Mouse (Mus musculus): Measurements from ENCODE around the gene Cabp2.

Gene Cabp2

GRCm38 (mm10) chr19:4083826-4084225, 2.4 kb downstream of the Cabp2 start:
- DNase-seq: no peak

- no peak for DNase-seq
These were observed 3.6 kb downstream of the Cabp2 start for GRCm38 (mm10) chr19:4084984-4085383.

- no peak for DNase-seq
These were observed 4.8 kb downstream of the Cabp2 start for GRCm38 (mm10) chr19:4086156-4086555.

- no peak for DNase-seq
These were observed 5.7 kb downstream of the Cabp2 start for GRCm38 (mm10) chr19:4087090-4087489.

GRCm38 (mm10) chr19:4088146-4088545, 6.8 kb downstream of the Cabp2 start:
- no peak for DNase-seq

GRCm38 (mm10) chr19:4089128-4089527, 7.8 kb downstream of the Cabp2 start:
- no peak for DNase-seq

GRCm38 (mm10) chr19:4090446-4090845, 9.1 kb downstream of the Cabp2 start:
- DNase-seq: no peak

- no peak for DNase-seq
These were observed 10.0 kb downstream of the Cabp2 start for GRCm38 (mm10) chr19:4091383-4091782.

GRCm38 (mm10) chr19:4092750-4093149, 11.4 kb downstream of the Cabp2 start:
- no peak for DNase-seq

GRCm38 (mm10) chr19:4093772-4094171, 12.4 kb downstream of the Cabp2 start:
- no peak for DNase-seq

GRCm38 (mm10) chr19:4094348-4094747, 13.0 kb downstream of the Cabp2 start:
- DNase-seq: no peak

- DNase-seq: no peak
These were observed 13.5 kb downstream of the Cabp2 start for GRCm38 (mm10) chr19:4094774-4095303.

- no peak for DNase-seq
These were observed 14.4 kb downstream of the Cabp2 start for GRCm38 (mm10) chr19:4095802-4096201.

- peak; percentile 98 for DNase-seq
These were observed 15.5 kb downstream of the Cabp2 start, which contains the start of gene Cdk2ap2 for GRCm38 (mm10) chr19:4096642-4097440. Gene Cdk2ap2, plus strand, starts transcription at chr19:4097182.

- DNase-seq: no peak
These were observed 16.1 kb downstream of the Cabp2 start for GRCm38 (mm10) chr19:4097441-4097825.

GRCm38 (mm10) chr19:4098426-4098825, 17.0 kb downstream of the Cabp2 start:
- DNase-seq: peak in 1 of 2 experiments; percentile 9

- DNase-seq: peak; percentile 95 to 97
These were observed 17.7 kb downstream of the Cabp2 start for GRCm38 (mm10) chr19:4099056-4099455.

- peak; percentile 70 for DNase-seq
These were observed 18.7 kb downstream of the Cabp2 start, which contains the start of gene Pitpnm1 for GRCm38 (mm10) chr19:4099837-4100717. Gene Pitpnm1, plus strand, starts transcription at chr19:4099998.

GRCm38 (mm10) chr19:4100718-4101261, 19.4 kb downstream of the Cabp2 start:
- peak; percentile 46 to 51 for DNase-seq

- no peak for DNase-seq
These were observed 20.1 kb downstream of the Cabp2 start for GRCm38 (mm10) chr19:4101466-4101865.

GRCm38 (mm10) chr19:4102049-4102448, 20.7 kb downstream of the Cabp2 start:
- DNase-seq: no peak

GRCm38 (mm10) chr19:4102626-4103025, 21.2 kb downstream of the Cabp2 start:
- no peak for DNase-seq

GRCm38 (mm10) chr19:4103294-4103693, 21.9 kb downstream of the Cabp2 start:
- no peak for DNase-seq
